Mouse (Mus musculus): ENCODE data around the gene Atp5g2. TPM values are rescaled to one million over a fixed set of nuclear protein-coding genes. Genes with fewer than 3 reads are reported as not detected.
"Not testable (repeated sequence)": the region's sequence is repeated elsewhere in the genome, so short reads cannot be mapped to it uniquely, and the experiment has no call there.

The Atp5g2 gene
- total RNA-seq, 2 experiments from 2014 or later, result 38.9 to 50.4 TPM

- intact Hi-C loops (cut with DNase I), result loop anchor here (2.0 kb wide), 1 partner anchor 46 kb away; the partner anchor contains the start of genes Atf7 and Gm28047
- DNase-seq (ENCODE audit: low spot score), result peak; percentile 96
These were observed 1.2 kb downstream of the Atp5g2 start for GRCm38 (mm10) chr15:102670767-102671575.

GRCm38 (mm10) chr15:102670281-102670680 lies 1.9 kb downstream of the Atp5g2 start:
- no peak for DNase-seq (ENCODE audit: low spot score)

GRCm38 (mm10) chr15:102669571-102669970 lies 2.6 kb downstream of the Atp5g2 start:
- DNase-seq (ENCODE audit: low spot score), result no peak
- intact Hi-C loops (cut with DNase I), result loop anchor here (5.0 kb wide), 2 partner anchors 77 to 112 kb away; no protein-coding TSS in a partner anchor

More at GRCm38 (mm10) chr15:102670281-102670680, 1.9 kb downstream of the Atp5g2 start:
- intact Hi-C loops (cut with DNase I), result loop anchor here (2.0 kb wide), 1 partner anchor 45 kb away; the partner anchor contains the start of genes Atf7 and Gm28047

- DNase-seq (ENCODE audit: low spot score), result no peak
- intact Hi-C loops (cut with DNase I), result loop anchor here (5.0 kb wide), 2 partner anchors 73 to 108 kb away; no protein-coding TSS in a partner anchor
These were observed 6.7 kb downstream of the Atp5g2 start for GRCm38 (mm10) chr15:102665494-102665893.

GRCm38 (mm10) chr15:102663825-102664224 lies 8.3 kb downstream of the Atp5g2 start:
- intact Hi-C loops (cut with DNase I), result no loop called here
- DNase-seq (ENCODE audit: low spot score), result no peak

GRCm38 (mm10) chr15:102662601-102663000 lies 9.6 kb downstream of the Atp5g2 start:
- intact Hi-C loops (cut with DNase I); DNase-seq (ENCODE audit: low spot score): not testable (repeated sequence)

GRCm38 (mm10) chr15:102657926-102658381 lies 14.2 kb downstream of the Atp5g2 start:
- intact Hi-C loops (cut with DNase I), result loop anchor here (5.0 kb wide), 1 partner anchor 36 kb away; no protein-coding TSS in a partner anchor

GRCm38 (mm10) chr15:102656658-102657057 lies 15.5 kb downstream of the Atp5g2 start:
- intact Hi-C loops (cut with DNase I), result loop anchor here (5.0 kb wide), 1 partner anchor 34 kb away; no protein-coding TSS in a partner anchor

More at GRCm38 (mm10) chr15:102657926-102658381, 14.2 kb downstream of the Atp5g2 start:
- DNase-seq (ENCODE audit: low spot score), result no peak

GRCm38 (mm10) chr15:102651928-102652660 lies 20.1 kb downstream of the Atp5g2 start:
- DNase-seq (ENCODE audit: low spot score); intact Hi-C loops (cut with DNase I): not testable (repeated sequence)

More at GRCm38 (mm10) chr15:102656658-102657057, 15.5 kb downstream of the Atp5g2 start:
- peak; percentile 29 for DNase-seq (ENCODE audit: low spot score)

- intact Hi-C loops (cut with DNase I), result no loop called here
- DNase-seq (ENCODE audit: low spot score), result no peak
These were observed 21.0 kb downstream of the Atp5g2 start for GRCm38 (mm10) chr15:102651107-102651506.

GRCm38 (mm10) chr15:102635817-102636216 lies 36.3 kb downstream of the Atp5g2 start:
- no peak for DNase-seq (ENCODE audit: low spot score)
- intact Hi-C loops (cut with DNase I), result no loop called here

GRCm38 (mm10) chr15:102634684-102635083 lies 37.5 kb downstream of the Atp5g2 start:
- no peak for DNase-seq (ENCODE audit: low spot score)
- intact Hi-C loops (cut with DNase I), result no loop called here

GRCm38 (mm10) chr15:102625687-102626055 lies 46.5 kb downstream of the Atp5g2 start:
- intact Hi-C loops (cut with DNase I), result loop anchor here (2.0 kb wide), 1 partner anchor 45 kb away; no protein-coding TSS in a partner anchor
- no peak for DNase-seq (ENCODE audit: low spot score)

GRCm38 (mm10) chr15:102624970-102625686 lies 47.0 kb downstream of the Atp5g2 start, which contains the start of the genes Gm28047 and Atf7:
Gene Gm28047 (minus strand): TSS chr15:102625067.
Gene Atf7 (minus strand): TSS chr15:102625464.
- DNase-seq (ENCODE audit: low spot score), result peak; percentile 98
- intact Hi-C loops (cut with DNase I), result loop anchor here (2.0 to 5.0 kb wide), 3 partner anchors 32 to 63 kb away; no protein-coding TSS in a partner anchor

GRCm38 (mm10) chr15:102624291-102624969 lies 47.7 kb downstream of the Atp5g2 start:
- intact Hi-C loops (cut with DNase I), result loop anchor here (2.0 to 5.0 kb wide), 3 partner anchors 33 to 62 kb away; no protein-coding TSS in a partner anchor
- DNase-seq (ENCODE audit: low spot score), result peak; percentile 9

GRCm38 (mm10) chr15:102623121-102623520 lies 49.0 kb downstream of the Atp5g2 start:
- DNase-seq (ENCODE audit: low spot score), result no peak
- intact Hi-C loops (cut with DNase I), result loop anchor here (5.0 kb wide), 2 partner anchors 34 to 61 kb away; no protein-coding TSS in a partner anchor

- intact Hi-C loops (cut with DNase I), result loop anchor here (5.0 kb wide), 2 partner anchors 35 to 60 kb away; no protein-coding TSS in a partner anchor
- DNase-seq (ENCODE audit: low spot score), result no peak
These were observed 49.6 kb downstream of the Atp5g2 start for GRCm38 (mm10) chr15:102622536-102622935.

- intact Hi-C loops (cut with DNase I), result loop anchor here (5.0 kb wide), 2 partner anchors 37 to 58 kb away; no protein-coding TSS in a partner anchor
- DNase-seq (ENCODE audit: low spot score), result no peak
These were observed 51.4 kb downstream of the Atp5g2 start for GRCm38 (mm10) chr15:102620765-102621164.
